Mouse (Mus musculus) ES-Bruce4 (cell line): Measurements from ENCODE around the gene Adnp.

Experiments
- CTCF ChIP-seq: IDR thresholded peaks from one replicate; pipeline ENCODE4 v1.8.1; 2011; ENCODE audit warnings: low read depth, low read length
- POLR2A ChIP-seq: IDR thresholded peaks from one replicate; pipeline ENCODE4 v1.8.1; 2011; ENCODE audit warnings: low read length; ENCODE audit not compliant: insufficient read depth

DNA sequence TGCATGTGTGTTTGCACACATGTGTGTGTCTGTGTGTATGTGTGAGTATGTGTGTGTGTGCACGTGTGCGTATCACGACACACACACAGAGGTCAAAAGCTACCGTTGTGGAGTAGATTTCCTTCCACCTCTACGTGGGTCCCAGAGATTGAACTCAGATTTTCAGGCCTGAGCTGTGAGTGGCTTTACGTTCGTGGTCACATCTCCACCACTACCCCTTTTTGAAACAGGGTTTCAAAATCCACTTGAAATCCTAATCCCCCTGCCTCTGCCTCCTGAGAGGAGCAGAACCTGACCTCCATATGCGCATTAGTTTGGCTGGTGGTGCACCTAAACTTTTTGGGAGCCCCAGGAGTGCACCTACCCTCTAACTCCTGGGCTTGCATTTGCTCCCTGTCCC is 57.7 kb downstream of the Adnp start:
- TF ChIP-seq CTCF (no peak), POLR2A (no peak)
